Mouse (Mus musculus): ENCODE measurements around the gene Arhgef12. TPM values are rescaled to one million over a fixed set of nuclear protein-coding genes. Genes with fewer than 3 reads are reported as not detected.
"Not testable (repeated sequence)": the region's sequence is repeated elsewhere in the genome, so short reads cannot be mapped to it uniquely, and the experiment has no call there.

Gene Arhgef12
- total RNA-seq, 2 experiments from 2014 or later, result 151 to 163 TPM

DNA sequence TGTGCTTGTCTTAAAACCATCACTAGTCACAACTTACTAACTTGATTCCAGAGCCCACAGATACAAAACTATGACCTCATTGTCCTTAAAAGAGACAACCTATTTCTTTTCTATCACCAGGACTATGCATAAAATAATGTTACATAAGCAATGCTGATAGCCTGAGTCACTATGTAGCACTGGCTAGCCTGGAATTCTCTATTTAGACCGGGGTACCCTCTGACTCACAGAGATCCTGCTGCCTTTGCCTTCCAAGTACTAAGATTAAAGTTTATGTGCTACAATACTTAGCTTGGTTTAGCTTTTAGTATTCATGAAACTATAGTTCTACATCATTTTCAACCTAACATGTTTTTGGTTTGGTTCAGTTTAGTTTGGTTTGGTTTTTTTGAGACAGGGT lies 92.2 kb downstream of the Arhgef12 start:
- DNase-seq (ENCODE audit: low spot score in 2 of 2), result no peak

DNA sequence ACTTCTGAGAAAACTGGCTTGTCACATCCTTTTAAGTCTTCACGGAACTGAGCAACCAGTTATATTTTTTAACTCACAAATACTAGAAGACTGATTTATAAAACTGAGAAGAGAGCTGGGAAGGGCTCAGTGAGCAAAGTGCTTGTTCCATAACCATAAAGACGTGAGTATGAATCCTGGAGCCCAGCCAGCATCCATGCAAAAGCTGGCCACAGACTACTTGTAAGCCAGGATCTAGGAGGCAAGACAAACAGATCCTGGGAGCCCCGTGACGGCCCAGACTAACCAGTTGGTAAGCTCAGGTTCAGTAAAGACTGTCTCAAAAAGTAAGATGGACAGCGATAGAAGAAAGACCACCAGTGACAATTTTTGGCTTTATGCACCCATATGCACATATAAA lies 94.5 kb downstream of the Arhgef12 start:
- no peak for DNase-seq (ENCODE audit: low spot score in 2 of 2)

DNA sequence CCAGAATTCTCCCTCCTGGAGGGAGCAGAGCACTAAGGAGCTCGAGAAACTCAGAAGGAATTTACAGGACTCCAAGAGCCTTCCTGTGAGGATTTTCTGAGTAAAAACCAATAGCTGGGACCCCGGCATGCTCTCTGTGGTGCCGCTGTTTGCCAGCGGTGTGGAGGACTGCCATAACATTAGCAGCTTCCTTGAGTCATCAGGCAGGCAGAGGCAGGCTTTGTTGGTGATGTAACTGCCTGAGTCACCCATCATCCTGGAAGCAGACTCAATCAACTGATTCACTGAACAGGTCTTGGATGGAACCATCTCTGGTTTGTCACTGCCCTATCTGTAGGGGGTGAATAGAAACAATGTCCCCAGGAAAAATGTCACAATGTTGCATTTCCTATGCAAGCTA lies 96.0 kb downstream of the Arhgef12 start:
- no peak for DNase-seq (ENCODE audit: low spot score in 2 of 2)

DNA sequence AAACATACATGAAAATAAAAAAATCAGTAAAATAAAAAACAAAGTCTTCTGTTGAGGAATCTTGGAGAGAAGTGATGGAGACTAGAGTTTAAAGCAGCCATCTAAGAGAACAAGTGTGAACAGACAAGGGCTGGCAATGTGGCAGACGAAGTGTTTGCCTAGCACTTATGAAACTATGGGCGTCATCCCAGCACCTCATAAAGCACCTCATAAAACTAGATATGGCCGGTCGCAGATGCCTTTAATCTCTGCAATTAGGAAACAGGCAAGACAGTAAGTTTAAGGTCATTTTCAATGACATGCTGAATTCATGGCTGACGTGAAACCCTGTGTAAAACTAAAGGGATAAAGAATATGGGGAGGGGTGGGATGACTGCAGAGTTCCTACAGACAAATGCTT lies 103.2 kb downstream of the Arhgef12 start:
- no peak for DNase-seq (ENCODE audit: low spot score in 2 of 2)

DNA sequence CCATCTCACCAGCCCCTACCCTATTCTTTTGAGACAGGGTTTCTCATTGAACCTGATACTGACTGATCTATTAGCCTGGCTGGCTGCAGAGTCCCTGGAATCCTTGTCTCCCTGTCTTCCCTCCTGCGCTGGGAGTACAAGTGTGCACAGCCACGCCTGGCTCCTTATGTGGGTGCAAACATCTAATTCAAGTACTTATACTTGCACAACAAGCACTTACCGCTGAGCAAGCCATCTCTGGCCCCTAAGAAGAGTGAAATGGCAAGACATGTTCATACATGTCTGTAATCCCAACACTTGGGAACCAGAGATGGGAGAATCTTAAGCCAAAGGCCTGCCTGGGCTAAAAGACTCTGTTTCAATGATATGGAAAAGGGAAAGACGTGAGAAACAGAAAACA lies 104.0 kb downstream of the Arhgef12 start:
- no peak for DNase-seq (ENCODE audit: low spot score in 2 of 2)

DNA sequence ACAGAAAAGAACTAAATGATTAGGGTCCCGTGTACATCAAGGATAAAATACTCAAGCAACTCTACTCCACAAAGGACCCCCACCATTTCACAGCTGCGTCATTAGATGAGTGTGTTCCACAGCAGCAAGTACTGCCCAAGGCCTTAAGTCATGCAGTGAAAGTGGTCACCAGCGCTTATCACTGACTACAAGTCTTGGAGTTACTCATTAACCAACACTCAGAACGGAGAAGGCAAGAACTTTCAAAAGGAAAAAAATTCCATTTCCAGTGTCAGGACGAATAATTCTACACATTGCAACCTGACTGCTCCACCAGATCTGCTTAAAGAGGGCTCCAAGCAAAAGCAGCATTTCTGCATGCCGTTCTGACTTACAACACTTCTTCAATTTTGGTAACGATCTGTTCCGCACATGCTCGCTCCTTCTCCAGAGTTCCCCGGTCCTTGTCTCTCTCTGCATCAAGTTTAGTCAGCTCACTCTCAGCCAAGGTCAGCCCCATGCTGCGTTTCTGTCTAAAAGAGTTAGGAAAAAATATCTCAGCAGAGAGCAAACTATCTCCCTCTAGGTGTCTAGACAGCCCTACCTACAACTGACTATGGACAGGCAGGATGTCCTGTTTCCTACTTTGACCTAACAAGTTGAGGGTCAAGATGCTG lies 106.3 kb downstream of the Arhgef12 start:
- no peak for DNase-seq (ENCODE audit: low spot score in 2 of 2)

DNA sequence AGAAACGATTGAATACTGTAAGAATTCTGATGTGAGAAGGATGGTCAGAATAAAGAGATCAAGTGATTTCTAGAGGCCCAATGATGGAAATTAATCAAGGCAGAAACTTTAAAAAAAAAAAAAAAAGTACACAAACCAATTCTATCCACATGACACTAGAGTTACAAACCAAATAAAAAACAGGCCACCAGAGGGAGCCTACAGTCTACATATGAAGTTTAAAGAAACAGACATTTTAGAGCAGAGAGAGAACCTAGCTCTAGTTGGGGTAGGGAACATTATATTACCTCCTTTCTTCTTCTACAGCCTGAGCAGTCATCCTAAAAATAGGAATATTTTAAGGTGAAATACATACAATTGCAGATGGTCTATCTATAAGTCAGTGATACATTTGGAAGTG lies 107.0 kb downstream of the Arhgef12 start:
- peak in 1 of 2 experiments; percentile 84 for DNase-seq (ENCODE audit: low spot score in 2 of 2)

DNA sequence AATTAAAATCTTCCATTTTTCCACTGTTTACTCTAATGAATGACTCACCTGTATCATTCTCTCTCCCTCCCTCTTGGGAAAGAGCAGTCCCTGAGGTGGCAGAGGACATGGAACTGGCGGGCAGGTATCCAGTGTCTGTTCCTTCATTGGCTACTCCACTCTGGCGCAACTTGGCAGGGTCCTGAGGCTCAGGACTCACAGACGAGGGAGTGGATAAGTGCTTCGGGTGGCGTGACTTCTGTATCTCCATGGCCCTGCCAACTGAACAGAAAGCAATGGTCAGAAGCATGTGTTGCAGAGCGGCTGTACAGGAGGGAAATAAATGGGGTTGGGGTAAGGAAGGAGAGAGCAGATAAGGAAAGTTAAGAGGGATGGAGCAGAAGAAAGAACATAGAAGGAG lies 109.5 kb downstream of the Arhgef12 start:
- DNase-seq (ENCODE audit: low spot score in 2 of 2), result no peak

DNA sequence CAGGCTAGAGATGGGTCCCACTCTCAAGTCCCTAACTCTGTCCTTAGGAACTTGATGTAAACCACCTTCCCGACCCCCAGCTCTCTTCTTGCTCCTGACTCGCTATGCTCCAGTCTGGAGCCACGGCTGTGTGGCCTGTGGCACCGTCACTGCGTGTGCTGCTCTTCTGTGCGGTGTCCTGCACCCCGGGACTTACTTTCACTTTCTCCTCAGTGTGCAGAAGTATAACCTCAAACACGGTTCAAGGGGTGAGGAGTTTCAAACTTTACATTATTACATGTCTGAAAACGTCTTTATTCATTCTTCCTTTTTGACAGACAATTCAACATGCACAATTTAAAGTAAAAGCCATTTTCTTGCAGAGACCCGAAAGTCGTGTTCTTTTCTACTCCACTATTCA lies 111.7 kb downstream of the Arhgef12 start:
- DNase-seq (ENCODE audit: low spot score in 2 of 2), result no peak

DNA sequence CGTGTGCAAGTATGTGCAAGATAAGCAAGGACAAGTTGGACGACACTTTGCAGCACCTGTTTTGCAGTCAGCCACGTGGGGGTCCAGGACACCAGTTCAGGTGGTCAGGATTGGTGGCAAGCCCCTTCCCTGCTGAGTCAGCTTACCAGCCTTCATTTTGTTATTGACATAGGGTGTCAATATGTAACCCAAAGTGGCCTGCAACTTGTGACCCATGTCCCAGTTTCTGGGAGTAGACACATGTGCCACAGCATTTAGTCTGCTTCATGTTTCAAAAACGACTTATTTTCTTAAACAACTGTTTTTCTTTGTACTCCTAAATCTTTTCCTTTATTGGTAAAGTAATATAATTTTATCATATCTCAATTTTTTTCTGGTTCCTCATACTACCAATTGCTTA lies 112.3 kb downstream of the Arhgef12 start:
- DNase-seq (ENCODE audit: low spot score in 2 of 2), result no peak

DNA sequence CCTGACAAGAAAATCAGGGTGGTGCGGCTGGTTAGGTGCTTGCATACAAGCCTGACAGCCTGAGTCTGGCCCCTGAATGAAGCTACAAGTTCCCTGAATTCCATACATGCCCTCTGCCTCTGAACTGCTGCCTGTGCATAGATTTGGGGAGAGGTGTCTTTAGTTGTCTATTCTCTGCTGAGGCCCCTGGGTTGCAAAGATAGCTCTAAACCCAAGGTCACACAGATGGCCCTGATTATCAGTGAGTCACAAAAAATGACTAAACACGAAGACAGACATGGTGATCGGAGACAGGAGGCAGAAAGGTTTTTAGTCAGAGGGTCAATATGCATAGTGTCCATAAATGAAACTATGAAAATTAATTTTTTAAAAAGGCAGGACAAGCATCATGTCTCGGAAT lies 113.4 kb downstream of the Arhgef12 start:
- DNase-seq (ENCODE audit: low spot score in 2 of 2), result no peak

DNA sequence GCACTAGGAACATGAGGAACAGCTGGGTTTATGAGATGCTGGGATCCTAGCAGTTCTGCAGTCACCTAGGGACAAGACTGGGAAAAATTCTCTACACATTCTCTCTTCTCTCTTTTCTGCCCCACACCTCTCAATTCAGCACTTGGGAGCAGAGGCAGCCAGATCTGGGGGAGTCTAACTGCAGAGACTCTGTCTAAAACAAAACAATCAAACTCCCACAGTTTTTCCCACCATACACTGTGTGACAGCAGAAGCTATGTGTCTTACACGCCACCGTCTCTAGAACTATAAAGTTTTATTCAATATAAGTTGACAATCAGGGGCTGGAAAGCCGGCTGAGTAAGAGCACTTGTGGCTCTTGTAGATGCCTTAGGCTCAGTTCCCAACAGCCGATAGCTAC lies 119.1 kb downstream of the Arhgef12 start:
- DNase-seq (ENCODE audit: low spot score in 2 of 2), result peak in 1 of 2 experiments; percentile 28

DNA sequence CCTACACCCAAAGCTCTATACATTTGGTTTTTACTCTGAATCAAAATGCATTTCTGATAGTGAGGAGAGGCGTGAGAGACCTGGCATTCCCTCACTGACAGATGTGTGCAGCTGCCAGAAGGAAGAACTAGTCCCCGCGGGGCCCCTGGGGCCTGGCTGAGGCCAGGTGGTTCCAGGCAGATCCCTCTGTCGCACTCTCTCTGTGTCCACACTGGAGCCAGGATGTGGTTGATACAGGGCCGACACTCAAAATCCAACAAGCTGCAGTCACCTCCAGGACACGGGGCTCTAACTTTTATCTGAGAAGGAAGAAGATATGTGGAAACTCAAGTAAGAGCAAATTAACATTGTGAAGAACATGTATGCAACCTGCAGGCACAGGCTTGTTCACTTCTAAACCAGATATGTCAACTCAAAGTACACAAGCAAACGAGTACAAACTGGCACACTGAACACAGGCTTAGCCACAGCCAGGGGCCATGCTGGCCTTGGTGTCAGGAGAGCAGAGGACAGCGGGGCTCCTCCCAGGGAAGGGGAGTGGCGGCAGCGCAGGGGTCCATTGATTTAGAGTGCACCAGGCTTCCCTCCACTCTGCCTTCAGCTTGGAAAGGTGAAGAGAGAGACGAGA lies 138.0 kb downstream of the Arhgef12 start:
- DNase-seq (ENCODE audit: low spot score in 2 of 2), result no peak

DNA sequence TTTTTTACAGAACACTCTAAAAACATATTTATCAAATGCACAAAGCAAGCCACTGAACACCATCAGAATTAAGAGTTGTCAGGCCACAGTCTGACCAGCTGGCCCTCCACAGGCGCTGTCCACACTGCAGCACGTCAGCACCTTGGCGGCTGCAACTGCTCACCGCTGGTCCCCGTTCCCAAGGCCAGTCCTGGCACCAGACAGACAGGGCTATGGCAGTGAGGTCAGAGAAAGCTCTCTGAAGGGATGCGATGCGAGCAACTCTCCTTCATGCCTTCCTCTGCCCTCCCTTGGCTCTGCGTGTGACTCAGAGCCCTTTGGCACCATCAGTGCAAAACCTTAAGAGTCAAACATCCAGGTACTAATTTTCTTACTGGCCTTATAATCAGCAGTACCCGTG lies 139.3 kb downstream of the Arhgef12 start:
- DNase-seq (ENCODE audit: low spot score in 2 of 2), result no peak

DNA sequence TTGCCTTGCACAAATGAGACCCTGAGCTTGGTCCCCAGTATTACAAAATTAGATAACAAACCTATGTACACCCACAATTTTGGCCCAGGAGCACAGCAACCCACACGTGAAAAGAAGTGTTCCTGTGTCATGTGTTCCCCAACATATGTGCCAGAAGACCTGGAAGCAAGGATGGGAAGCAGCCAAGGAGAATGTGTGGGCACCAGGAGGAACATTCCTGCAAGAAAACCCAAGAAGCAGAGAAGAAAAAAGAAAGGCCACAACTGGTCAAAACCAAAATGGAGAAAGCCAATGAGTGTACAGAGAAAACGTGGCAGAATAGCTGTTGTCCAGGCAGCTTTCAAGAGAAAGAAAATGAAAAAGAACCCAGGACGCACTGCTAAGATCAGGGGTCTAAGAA lies 142.2 kb downstream of the Arhgef12 start:
- not testable (repeated sequence) for DNase-seq (ENCODE audit: low spot score in 2 of 2)

DNA sequence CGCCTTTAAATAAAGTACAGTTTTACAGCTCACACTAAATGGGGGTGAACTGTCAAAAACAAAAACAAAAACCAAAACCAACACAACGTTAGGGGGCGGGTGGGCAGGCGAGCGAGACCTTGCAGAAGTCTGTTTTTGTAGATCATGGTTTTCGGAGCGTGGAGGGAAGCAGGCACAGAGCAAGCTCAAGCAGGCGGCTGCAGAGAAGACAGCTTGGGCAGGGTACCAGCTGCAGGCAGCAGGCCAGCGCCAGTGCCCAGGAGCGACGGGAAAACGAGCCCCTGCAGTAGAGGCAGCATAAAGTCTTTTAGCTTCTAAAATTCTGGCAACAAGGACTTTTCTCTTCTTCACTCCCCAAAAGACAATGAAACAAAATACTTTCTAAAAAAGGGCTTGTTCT lies 142.7 kb downstream of the Arhgef12 start:
- peak; percentile 32 to 67 for DNase-seq (ENCODE audit: low spot score in 2 of 2)

DNA sequence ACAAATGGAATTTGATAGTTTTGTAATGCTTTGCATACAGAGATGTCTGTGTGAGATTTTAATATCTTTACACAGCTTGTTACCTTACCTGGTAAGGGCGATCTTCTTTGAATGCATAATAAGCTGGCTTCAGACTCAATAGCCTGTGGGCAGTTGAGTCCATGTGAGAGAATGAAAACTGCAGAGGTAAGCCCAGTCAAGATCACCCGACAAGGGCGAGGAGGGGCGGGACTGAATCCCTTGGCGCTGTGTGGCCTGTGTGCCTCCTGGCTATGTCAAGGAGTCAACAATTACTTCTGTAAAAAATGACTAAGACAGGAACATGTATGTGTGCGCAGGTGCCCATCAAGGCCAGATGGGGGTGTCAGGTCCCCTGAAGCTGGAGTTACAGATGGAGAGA lies 144.5 kb downstream of the Arhgef12 start:
- no peak for DNase-seq (ENCODE audit: low spot score in 2 of 2)

DNA sequence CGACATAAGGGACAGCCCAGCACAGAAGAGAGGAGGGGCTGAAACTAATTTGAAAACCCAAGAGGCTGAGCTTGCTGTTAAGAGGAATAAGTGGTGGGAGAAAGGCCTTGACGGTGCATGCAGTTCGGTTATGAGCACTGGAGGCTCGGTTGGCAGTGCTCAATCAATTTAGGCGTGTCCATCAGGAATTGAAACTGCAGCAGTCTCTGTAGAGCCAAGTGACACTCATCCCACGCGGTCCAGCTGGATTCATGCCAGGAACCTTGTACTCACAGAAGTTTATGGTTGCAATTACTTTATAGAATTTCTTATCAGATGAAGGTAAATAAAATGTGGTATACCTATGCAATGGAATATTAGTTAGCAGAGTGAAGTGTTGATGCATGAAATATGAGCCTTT lies 148.6 kb downstream of the Arhgef12 start:
- DNase-seq (ENCODE audit: low spot score in 2 of 2), result no peak

DNA sequence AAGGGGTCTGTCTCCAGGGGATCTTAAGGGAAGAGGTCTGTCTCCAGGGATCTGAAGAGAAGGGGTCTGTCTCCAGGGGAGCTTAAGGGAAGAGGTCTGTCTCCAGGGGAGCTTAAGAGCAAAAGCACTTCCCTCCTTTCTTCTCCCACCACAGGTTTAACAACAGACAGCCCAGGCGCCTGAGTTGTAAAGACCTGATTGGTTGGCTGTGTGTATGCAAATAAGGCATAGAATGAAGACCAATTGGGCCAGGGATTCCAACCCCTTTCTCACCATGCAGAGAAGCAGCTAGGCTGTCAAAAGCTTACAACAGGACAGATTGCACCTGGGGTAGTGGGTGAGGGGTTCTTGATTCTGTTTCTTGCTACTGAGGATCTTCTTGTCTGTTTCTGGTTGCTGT lies 158.7 kb downstream of the Arhgef12 start:
- DNase-seq (ENCODE audit: low spot score in 2 of 2), result no peak

DNA sequence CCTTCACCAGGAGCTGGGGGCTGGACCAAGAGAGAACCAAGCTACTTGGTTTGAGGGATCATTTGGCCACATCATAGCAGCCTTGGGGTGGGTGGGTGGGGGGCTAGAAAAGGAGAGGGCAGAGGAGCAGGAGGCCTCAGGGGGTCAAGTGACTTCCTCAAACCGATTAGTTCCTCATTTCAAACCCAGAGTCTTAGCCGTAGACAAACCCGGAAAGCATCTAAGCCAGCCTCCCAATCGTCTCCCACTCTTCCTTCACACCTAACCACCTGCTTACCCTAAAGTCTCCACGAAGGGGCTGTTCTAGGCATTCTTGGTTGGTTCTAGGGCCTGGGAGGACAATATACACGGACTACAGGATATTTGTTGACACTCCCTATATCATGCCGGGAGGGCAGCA lies 161.9 kb downstream of the Arhgef12 start:
- DNase-seq (ENCODE audit: low spot score in 2 of 2), result no peak

DNA sequence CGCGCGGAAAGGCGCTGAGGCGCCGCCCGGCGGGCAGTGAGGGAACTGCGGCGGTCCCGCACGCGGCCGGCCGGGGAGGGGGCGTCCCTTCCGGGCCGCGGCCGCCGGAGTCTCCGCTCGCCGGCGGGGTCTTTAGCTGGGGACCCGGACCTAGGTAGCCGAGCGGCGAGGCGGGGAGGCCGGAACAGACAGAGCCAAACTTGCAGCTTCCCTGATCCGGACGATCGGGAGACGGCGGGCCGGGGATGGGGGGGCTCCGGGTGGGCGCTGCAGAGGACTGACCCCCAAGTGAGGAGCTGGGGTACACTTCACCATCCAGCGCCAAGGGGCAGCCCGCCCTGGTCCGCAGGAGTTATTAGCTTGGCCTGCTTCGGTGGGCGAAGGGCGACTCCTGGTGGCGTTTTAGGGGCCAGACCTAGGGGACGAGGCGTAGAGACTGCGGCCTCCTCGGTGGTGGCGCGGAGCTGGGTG lies 162.5 kb downstream of the Arhgef12 start:
- DNase-seq (ENCODE audit: low spot score in 2 of 2), result peak; percentile 89 to 92

DNA sequence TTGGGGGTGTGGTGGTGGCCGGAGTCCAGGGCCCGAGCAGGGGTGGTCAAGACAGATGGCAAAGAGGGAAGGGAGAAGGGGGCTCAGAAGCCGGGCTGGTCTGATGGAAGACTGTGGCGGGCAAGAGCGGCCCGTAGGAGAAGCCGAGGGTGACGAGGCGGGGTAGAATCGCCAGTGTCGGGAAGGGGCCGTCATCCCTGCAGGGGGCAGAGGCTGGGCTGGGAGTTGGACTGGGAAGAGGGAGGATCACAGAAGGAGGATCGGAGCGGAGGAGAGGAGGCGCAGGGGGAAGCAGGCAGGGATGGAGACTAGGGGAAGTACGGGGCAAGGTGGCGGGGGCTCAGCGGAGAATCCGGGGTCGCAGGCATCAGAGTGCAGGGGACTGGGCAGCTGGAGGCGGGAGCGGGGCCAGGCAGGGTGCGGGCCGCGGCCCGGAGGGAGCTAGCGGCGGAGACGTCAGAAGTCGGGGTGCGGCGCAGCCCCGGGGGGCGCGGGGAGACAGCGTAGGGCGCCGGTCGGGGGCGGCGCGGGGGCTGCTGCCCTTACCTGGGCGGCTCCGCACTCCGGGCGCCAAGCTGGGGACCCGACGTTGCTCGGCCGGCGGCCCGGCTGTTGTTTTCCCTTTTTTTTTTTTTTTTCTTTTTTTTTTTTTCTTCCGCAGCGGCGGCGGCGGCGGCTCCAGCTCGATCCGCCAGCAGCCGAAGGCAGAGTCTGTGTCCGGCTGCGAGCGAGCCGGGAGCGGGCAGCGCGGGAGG lies 163.1 kb downstream of the Arhgef12 start, which contains the start of gene Grik4:
Gene Grik4 (minus strand): TSS at position 713 of the 755 bp plus-strand sequence.
- peak in 1 of 2 experiments; percentile 52 for DNase-seq (ENCODE audit: low spot score in 2 of 2)
